Mouse (Mus musculus) urinary bladder, postnatal 4 days (tissue): ENCODE data around the gene Qk.

ENCODE experiments used
- DNase-seq, 2 experiments: peaks; one replicate each; pipeline ENCODE4 v3.0.0; 2021 to 2022; ENCODE audit warnings: low spot score in 2 of 2

Qk gene

GRCm38 (mm10) chr17:10319685-10320455, at the start of gene Qk:
Gene Qk (minus strand): TSS chr17:10319854.
- DNase-seq, result peak; percentile 94 to 95

GRCm38 (mm10) chr17:10367044-10367443, 47.4 kb upstream of the Qk start:
- DNase-seq, result no peak

- no peak for DNase-seq
These were observed 46.9 kb upstream of the Qk start for GRCm38 (mm10) chr17:10366577-10366976.

- DNase-seq, result no peak
These were observed 46.1 kb upstream of the Qk start for GRCm38 (mm10) chr17:10365501-10366482.

- DNase-seq, result no peak
These were observed 43.5 kb upstream of the Qk start for GRCm38 (mm10) chr17:10363151-10363550.

GRCm38 (mm10) chr17:10361882-10362291, 42.2 kb upstream of the Qk start:
- no peak for DNase-seq

- no peak for DNase-seq
These were observed 41.1 kb upstream of the Qk start for GRCm38 (mm10) chr17:10360738-10361137.

GRCm38 (mm10) chr17:10359466-10359865, 39.8 kb upstream of the Qk start:
- DNase-seq, result no peak

- no peak for DNase-seq
These were observed 37.7 kb upstream of the Qk start for GRCm38 (mm10) chr17:10357348-10357747.

GRCm38 (mm10) chr17:10356294-10356693, 36.6 kb upstream of the Qk start:
- no peak for DNase-seq

- no peak for DNase-seq
These were observed 36.1 kb upstream of the Qk start for GRCm38 (mm10) chr17:10355746-10356145.

- DNase-seq, result peak; percentile 31 to 58
These were observed 18.6 kb upstream of the Qk start for GRCm38 (mm10) chr17:10338286-10338685.

GRCm38 (mm10) chr17:10336558-10336957, 16.9 kb upstream of the Qk start:
- DNase-seq, result peak; percentile 10 to 36

GRCm38 (mm10) chr17:10335809-10336499, 16.3 kb upstream of the Qk start:
- DNase-seq, result peak; percentile 23 to 55

- peak; percentile 48 to 74 for DNase-seq
These were observed 15.5 kb upstream of the Qk start for GRCm38 (mm10) chr17:10334957-10335690.

- peak; percentile 7 to 15 for DNase-seq
These were observed 14.8 kb upstream of the Qk start for GRCm38 (mm10) chr17:10334481-10334880.

GRCm38 (mm10) chr17:10333321-10333720, 13.7 kb upstream of the Qk start:
- peak in 1 of 2 experiments; percentile 13 for DNase-seq

- peak in 1 of 2 experiments; percentile 32 for DNase-seq
These were observed 12.5 kb upstream of the Qk start for GRCm38 (mm10) chr17:10332127-10332526.

GRCm38 (mm10) chr17:10329461-10329860, 9.8 kb upstream of the Qk start:
- peak in 1 of 2 experiments; percentile 12 for DNase-seq

- peak in 1 of 2 experiments; percentile 30 for DNase-seq
These were observed 9.0 kb upstream of the Qk start for GRCm38 (mm10) chr17:10328544-10329100.
